Mouse (Mus musculus): ENCODE measurements around the gene Tcf25.

- TF ChIP-seq CTCF (IDR thresholded peaks at IDR 0.05; ENCODE audit: control insufficient read depth, insufficient read depth, insufficient replicate concordance, low read depth, low read length) (no peak), POLR2A (IDR thresholded peaks at IDR 0.05; ENCODE audit: control insufficient read depth, low read depth, low read length) (no peak)
Measured at GRCm38 (mm10) chr8:123343422-123343821, 30.1 kb upstream of the Tcf25 start.
